Mouse (Mus musculus): Measurements from ENCODE around the gene Klk5.

DNA sequence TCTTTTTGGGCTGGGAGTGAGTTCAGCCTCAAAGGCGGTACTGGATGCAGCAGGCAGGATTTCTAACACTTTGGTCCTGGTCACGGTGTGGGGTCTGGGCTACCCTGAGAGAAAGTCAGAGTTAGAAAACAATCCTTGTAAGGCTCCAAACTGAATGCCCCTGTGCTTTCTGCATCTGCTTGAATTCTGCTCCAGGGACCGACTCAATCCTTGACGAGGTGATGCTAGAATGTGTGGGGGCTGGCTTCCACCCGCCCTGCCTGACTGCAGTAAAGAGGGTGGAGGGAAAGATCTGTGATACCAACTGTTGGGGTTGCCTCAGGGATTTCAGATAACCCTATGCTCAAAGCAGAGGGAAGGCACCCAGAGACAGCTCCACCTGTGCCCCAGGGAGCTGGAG is 30.8 kb upstream of the Klk5 start, which contains the start of gene Klk7:
- TF ChIP-seq CTCF (IDR thresholded peaks at IDR 0.05; ENCODE audit: low read depth, low read length) (no peak), EP300 (IDR thresholded peaks at IDR 0.05; ENCODE audit: insufficient read depth, low read depth, low read length) (no peak)
